Mouse (Mus musculus) forebrain, embryonic 10.5 days (tissue): ENCODE data around the gene Proser2. TPM values are rescaled to one million over a fixed set of nuclear protein-coding genes. Genes with fewer than 3 reads are reported as not detected.

Experiments used
- DNase-seq: peaks from one replicate; pipeline ENCODE4 v3.0.0-alpha.2; 2017; ENCODE audit warnings: low spot score; ENCODE audit errors: extremely low spot score
- H3K27ac ChIP-seq: fragments of 300-500 bp; sonication (generic); 2 replicates; pipeline ENCODE4 v1.5.1; 2016; ENCODE audit warnings: mild to moderate bottlenecking
- H3K27me3 ChIP-seq: fragments of 300-500 bp; sonication (generic); 2 replicates; pipeline ENCODE4 v1.6.1; 2016; ENCODE audit warnings: mild to moderate bottlenecking; ENCODE audit not compliant: poor library complexity, severe bottlenecking
- H3K36me3 ChIP-seq: fragments of 300-500 bp; sonication (generic); replicated peaks from 2 replicates; pipeline ENCODE4 v1.6.1; 2016; ENCODE audit warnings: mild to moderate bottlenecking, moderate library complexity
- H3K4me1 ChIP-seq: fragments of 300-500 bp; sonication (generic); 2 replicates; pipeline ENCODE4 v1.6.1; 2016
- H3K4me3 ChIP-seq: fragments of 300-500 bp; sonication (generic); 2 replicates; pipeline ENCODE4 v1.5.1; 2016; ENCODE audit warnings: mild to moderate bottlenecking, moderate library complexity
- H3K9me3 ChIP-seq: fragments of 300-500 bp; sonication (generic); 2 replicates; pipeline ENCODE4 v1.6.1; 2016; ENCODE audit warnings: mild to moderate bottlenecking, moderate library complexity
- WGBS: fragments of 180-500 bp; shearing (Covaris S2); methylation state at CpG from one replicate; pipeline ENCODE4 v1.1.7; 2016; 5-methylcytosine and 5-hydroxymethylcytosine counted together
- polyA plus RNA-seq: library from polyadenylated mRNA; unstranded; fragments of >200 nt; fragmentation: Nextera tagmentation; extraction: Ambion mirVana; gene quantifications from 2 replicates; pipeline ENCODE4 v1.2.1, GENCODE M21; 2016

Proser2 gene
- polyA plus RNA-seq, 1 experiment from 2014 or later = 2.3 TPM

DNA sequence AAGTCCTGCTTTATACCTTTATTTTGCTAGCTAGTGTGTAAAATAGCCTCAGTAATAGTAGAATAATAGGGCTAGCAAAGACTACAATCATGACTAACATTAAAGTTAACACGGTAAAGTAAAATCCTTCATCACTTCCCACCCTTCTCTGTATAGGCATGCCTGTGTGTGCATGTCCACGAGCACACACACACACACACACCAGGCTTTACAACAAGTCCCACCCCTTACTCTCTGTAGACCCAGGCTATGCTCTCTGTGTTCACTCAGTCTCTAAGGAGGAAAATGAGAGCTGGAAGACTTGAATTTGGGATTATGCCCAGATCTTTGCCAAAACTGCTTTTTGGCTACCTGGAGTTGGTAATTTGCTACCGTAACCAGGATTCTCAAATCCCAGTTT is 81.0 kb downstream of the Proser2 start:
- Histone ChIP-seq H3K9me3 (no peaks in the 10 kb centered on the region), H3K4me1 (no peaks in the 10 kb centered on the region), H3K4me3 (no peak overlapping the region), H3K36me3 (peaks cover 76% of the 10 kb centered on the region), H3K27me3 (no peaks in the 10 kb centered on the region), H3K27ac (no peak overlapping the region)
- WGBS = over 99% methylated on average over 3 of the region's 3 CpGs
- DNase-seq = no peak

DNA sequence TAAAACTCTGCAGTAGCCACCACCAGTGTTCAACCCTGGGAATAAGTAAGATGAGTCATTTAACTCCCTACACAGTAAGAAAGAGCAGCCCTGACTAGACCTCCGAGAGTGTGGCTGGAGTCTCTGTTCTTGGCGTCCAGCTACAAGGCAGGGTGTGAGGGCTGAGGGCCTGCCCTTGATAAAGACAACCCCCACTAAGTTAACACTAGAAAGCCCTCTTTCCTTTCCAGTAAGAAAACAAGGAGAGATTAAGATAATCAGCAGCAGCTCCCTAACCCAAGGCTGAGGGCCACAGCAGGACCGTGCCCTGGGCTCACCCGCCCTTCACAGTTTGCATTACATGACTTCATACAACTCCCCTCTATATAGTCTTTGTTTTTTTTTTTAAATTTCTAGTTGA is 81.4 kb downstream of the Proser2 start:
- WGBS = 85% methylated on average over 4 of the region's 4 CpGs
- Histone ChIP-seq H3K9me3 (no peaks in the 10 kb centered on the region), H3K27ac (no peak overlapping the region), H3K36me3 (peaks cover 76% of the 10 kb centered on the region), H3K27me3 (no peaks in the 10 kb centered on the region), H3K4me1 (no peaks in the 10 kb centered on the region), H3K4me3 (no peak overlapping the region)
- DNase-seq = no peak

Other genes with a start within 250 kb of the Proser2 start
- 80.6 and 91.9 TPM in 2 replicates for gene Sec61a2, start 234.8 kb downstream of the Proser2 start, polyA plus RNA-seq
- 5.5 and 5.8 TPM in 2 replicates for gene Dhtkd1, start 187.4 kb downstream of the Proser2 start, polyA plus RNA-seq
- 11.1 and 11.5 TPM in 2 replicates for gene Upf2, start 178.7 kb downstream of the Proser2 start, polyA plus RNA-seq
- gene Echdc3, start 82.8 kb upstream of the Proser2 start, polyA plus RNA-seq = 1.4 and 2.3 TPM in 2 replicates
- gene Usp6nl, start 192.5 kb upstream of the Proser2 start, polyA plus RNA-seq = 9.2 and 9.7 TPM in 2 replicates